Mouse (Mus musculus) T-cell, adult 2 months (primary cell): ENCODE results near the gene Tas2r143.

Experiments used
- DNase-seq: peaks from one replicate; pipeline ENCODE4 v3.0.0; 2022; ENCODE audit warnings: low spot score

The Tas2r143 gene

GRCm38 (mm10) chr6:42365215-42365614, 34.8 kb upstream of the Tas2r143 start:
- DNase-seq: no peak

DNA sequence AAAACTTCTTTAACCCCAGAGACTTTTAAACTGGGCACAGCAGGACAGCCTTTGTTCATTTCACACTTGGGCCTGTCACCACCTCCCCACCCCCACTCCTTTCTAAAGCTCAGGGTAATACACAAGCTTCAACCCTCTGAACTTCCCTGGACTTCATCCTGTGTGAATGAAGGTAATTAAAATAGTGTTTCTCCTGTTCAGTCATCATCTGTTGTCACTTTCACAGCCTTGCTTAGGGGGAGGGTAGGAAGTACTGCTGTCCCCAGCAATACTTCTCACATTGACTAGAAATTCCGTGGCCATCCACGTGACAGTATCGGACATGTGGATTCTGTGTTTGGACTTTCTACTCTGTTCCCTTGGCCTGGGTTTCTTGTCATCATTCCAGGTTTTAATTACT, 30.2 kb upstream of the Tas2r143 start:
- DNase-seq: no peak

DNA sequence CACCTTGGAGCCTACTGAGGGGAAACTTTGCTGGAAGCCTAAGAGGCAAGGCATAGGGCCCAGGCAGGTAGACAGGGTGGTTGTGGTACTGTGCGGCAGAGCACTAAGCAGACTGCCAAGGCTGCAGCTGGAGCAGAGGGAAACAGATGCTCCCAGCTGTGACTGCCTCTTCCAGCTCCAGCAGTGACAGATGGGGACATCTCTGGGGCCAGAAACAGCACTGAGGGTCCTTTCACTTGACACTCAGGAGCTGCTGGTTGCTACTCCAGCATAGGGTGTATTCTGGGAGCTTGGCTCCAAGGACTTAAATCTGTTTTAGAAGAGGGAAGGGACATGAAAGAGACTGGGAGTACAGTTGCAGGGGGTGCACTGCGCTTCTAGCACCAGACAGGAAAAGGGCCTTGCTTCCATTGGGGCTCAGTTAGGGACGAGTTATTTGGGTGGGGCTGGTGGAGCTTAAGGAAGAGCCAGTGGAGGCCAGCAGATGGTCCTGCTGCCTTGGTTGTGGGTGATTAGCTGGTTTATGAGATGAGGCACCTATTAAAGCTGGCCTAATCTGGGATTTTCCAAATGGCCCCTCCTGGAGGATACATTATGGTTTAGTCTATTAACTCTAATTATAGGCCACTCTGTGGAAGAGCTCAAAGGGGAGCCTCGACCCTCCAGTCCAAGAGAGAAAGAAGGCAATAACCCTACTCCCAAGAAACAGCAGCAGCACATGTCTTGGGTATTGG, 29.2 kb upstream of the Tas2r143 start:
- DNase-seq: no peak

DNA sequence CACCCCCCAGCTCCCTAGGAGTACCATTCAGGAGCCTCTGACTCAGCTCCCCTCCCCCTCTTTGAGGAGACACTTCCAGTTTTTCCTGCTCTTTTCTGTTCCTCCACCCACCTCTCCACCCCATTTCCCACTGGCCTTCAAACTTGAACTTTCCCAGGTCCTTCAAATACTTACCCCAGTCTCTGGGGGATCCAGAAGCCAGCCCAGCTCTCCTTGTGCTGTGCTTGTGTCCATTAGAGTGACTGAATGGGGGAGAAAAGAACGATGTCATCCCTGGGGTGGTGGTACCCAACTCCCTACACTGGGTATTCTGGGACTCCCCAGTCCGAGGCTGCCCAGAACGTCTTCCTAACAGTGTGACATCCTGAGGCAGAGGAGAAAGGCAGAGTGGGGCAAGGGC, 28.0 kb upstream of the Tas2r143 start:
- no peak for DNase-seq

DNA sequence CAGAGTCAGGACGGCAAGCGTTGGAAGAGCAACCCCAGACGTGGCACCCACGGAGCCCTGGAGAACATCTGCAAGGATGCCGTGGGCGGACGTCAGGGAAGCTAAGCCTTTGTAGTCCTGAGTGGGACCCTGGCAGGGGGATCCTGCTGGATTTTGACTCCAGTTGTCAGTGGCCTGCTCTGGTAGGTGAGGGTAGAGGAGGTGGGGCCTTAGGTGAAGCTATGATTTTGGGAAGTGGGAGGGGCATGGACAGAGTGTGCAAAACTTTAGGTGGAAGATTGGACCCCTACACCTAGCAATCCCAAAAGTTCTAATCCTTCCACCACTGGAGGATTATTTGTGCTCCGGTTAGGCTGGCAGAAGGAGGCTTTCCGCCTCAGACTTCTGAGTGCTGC, 27.6 kb upstream of the Tas2r143 start:
- no peak for DNase-seq

DNA sequence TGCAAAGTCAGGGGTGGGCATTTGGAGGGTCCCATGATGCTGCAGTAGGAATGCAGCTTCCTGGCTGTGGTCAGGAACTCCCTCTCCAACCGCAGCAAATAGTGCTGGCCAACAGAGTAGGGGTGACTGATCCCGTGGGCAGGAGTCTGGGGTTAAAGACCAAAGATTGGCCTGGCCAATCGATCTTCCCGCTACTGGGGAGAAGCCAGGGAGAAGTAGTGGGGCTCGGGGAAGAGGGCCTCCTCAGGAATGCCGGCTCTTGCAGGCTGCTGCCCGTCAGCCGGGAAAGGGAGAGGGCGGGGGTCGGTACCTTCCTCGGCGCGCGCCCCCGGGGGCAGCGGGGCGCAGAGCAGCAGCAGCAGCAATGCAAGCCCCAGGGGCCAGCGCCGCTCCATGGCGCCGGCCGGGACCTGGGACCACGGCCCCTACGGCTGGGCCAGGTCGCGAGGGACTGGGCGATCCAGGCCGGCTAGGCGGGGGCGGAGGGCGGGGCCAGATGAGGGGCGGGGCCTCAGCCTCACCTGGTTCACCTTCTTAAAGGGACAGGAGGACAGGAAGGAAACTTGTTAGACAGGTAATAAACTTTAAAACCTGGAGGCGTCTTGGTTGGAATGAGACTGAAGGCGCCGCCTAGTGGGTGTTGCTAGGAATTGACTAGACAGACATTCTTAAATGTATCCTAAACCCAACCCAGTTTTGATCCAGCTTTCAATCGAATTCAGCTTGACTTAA, 27.1 kb upstream of the Tas2r143 start, which contains the start of gene Epha1:
Gene Epha1, minus strand, starts transcription at position 453 of the 732 bp plus-strand sequence.
- peak; percentile 59 for DNase-seq

GRCm38 (mm10) chr6:42373669-42374430, 26.2 kb upstream of the Tas2r143 start:
- DNase-seq: no peak

DNA sequence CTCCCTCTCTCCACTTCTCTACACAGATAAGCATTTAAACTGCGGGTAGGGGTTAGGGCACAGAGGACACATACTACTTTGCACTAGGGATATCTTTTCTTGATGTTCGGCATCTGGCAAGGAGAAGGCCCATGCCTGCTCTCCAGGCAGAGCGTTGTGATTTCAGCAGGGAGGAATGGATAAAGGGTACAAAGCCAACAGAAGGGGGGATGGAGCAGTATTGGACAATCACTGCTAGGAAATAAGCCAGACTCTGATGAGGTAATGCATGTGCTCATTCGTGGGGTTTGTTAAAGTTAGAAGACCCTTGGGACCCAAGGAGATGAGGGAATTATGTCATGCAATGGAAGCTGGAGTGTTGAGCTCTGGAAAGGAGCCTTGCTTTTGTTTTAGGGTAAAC, 25.3 kb upstream of the Tas2r143 start:
- DNase-seq: no peak

GRCm38 (mm10) chr6:42375131-42375530, 24.9 kb upstream of the Tas2r143 start:
- no peak for DNase-seq

GRCm38 (mm10) chr6:42376016-42376415, 24.0 kb upstream of the Tas2r143 start:
- DNase-seq: no peak

- DNase-seq: no peak
Measured at GRCm38 (mm10) chr6:42376504-42377019, 23.5 kb upstream of the Tas2r143 start.

DNA sequence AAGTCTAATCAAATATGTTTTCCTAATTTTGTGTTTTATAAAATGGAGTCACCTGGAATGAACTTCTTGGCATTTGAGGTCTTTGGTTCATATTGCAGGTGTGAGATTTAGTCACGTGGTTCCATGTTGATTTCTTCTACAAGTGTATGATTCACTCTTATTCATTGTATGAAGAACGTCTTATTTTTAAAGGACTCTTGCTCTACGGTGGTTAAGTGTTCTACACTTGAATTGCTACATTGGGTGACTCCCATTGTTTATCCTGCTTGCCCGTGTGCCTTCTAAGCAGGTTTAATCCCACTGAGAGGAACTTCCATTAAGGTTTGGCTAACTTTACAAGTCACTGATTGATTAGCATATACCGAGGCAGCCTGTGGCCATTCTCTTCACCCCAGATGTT, 22.8 kb upstream of the Tas2r143 start:
- DNase-seq: no peak

DNA sequence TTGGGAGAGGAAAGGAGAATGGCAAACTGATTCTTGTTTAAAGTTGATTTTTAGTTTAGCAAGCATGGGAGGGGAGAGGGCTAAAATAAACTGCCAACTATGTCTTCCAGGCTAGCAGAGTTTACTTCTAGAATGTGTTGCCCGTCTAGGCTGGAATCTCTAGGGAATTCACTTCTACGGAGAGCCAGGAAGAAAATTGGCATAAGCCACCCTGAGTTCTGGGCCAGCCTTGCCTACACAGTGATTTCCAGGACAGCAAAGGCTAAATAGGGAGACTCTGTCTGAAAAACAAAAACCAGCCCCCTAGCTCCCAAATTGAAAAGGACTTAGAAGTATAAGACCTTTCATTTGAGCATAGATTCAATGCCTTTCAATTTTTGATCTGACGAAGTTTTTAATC, 20.5 kb upstream of the Tas2r143 start:
- no peak for DNase-seq

DNA sequence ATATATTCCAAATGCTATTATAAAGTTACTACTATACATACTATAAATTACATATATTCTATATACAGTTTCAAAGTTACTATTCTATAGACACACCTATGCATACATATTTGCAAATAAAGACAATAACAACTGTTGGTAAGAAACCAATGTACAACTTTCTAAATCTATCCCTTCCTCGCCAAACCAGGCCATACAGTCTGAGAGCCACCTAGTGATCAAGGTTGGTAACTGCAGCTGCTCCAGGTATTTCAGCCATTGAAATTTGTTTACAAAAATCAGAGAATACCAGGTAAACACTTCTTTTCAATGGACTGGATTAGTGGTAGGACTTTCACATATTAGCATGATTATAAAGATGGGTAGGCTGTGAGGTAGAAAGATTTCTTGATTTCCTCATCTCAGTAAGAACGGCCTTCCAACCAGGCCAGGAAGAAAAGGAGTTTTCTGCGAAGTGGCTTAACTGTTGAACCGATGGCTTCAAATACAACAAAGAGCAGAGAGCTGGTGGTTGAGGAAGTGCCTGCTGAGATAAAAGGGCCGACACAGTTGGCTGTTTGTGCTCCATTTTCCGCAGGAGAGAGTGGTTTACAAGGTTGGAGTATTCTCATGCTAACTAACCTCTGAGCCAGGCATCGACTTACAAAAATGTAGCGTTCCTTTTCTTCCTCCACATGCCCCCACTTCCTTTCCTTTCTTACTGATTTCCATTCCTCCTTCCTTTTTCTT, 19.5 kb upstream of the Tas2r143 start:
- DNase-seq: peak; percentile 34

DNA sequence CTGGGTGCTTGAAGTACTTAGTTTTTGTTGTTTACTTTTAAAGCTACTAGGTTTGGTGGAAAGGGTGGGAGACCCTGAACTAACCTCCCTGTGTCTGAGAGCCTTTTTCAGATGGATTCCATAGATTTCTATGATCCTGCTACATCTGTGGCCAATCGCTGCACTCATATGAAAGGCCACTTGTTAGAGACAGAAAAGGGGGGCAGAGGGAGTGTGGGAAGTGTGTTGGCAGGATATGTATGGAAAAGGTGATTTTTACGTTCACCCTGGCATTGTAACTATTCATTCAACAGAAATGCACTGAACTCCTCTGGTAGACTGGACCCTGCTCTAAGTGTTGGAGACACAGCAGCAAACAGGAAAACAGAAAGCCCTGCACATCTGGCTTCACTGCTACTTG, 18.8 kb upstream of the Tas2r143 start:
- no peak for DNase-seq

- DNase-seq: no peak
Measured at GRCm38 (mm10) chr6:42381916-42382381, 18.1 kb upstream of the Tas2r143 start.

DNA sequence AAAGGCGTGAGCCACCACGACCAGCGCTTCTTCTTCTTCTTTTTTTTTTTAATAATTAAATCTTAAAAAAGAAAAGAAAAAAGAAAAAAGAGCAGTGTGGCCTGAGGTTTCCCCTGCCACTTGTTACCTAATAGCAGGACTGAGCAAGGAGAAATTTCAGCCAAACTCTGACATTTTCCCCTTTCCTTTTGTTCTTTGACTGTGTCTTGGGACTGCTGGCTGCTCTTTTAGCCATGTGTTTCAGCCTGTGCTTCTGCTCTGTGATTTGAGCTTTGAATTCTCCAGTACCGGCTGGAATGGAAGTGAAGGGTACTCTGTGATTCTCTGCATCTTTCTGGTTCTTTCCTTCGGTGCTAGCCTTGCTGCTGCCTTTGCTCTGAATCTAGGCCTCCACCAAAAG, 16.7 kb upstream of the Tas2r143 start:
- DNase-seq: no peak

GRCm38 (mm10) chr6:42385635-42386034, 14.4 kb upstream of the Tas2r143 start:
- DNase-seq: no peak

DNA sequence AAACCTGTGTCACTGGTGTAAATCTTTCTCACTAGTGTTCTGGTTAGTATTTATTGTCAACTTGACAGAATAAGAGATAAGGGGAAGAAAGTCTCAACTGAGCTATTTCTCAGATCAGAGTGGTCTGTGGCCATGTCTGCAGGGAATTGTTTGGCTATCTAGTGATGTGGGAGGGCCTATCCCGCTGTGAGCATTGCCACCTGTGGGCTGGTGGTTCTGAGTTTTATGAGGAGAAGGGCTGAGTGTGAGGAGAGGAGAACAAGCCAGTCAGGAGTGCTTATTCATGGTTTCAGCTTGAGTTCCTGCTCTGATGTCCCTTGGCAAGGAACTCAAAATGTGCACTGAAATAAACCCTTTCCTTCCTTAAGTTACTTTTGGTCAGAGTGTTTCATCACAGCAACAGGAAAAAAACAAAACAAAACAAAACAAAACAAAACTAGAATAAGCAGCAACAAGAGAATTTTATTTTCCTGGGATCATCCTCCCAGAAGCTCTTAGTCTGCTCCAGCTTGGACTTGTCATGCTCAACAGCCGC, 8.2 kb upstream of the Tas2r143 start:
- DNase-seq: no peak

- DNase-seq: no peak
Measured at GRCm38 (mm10) chr6:42395960-42396809, 3.9 kb upstream of the Tas2r143 start.
